Mouse (Mus musculus) MEL (cell line): ENCODE measurements around the gene Sbno2. TPM values are rescaled to one million over a fixed set of nuclear protein-coding genes. Genes with fewer than 3 reads are reported as not detected.
"Not testable (repeated sequence)": the region's sequence is repeated elsewhere in the genome, so short reads cannot be mapped to it uniquely, and the experiment has no call there.

Experiments used
- DNase-seq: peaks from one replicate; pipeline ENCODE4 v3.0.0; 2011; ENCODE audit warnings: low read depth, low spot score
- H3K27ac ChIP-seq: 2 replicates; pipeline ENCODE4 v1.5.1; 2012; ENCODE audit warnings: low read depth, mild to moderate bottlenecking, control low read depth, low read length, moderate library complexity; ENCODE audit not compliant: control insufficient read depth
- H3K27me3 ChIP-seq, 2 experiments: fragments of 150-350 bp in 1 of 2; sonication (generic) in 1 of 2; 2 replicates each; pipeline ENCODE4 v1.6.1; 2012; ENCODE audit warnings: low read length in 2 of 2, mild to moderate bottlenecking in 2 of 2, improper control_type of control experiment in 1 of 2, moderate library complexity in 1 of 2; ENCODE audit not compliant: insufficient read depth in 2 of 2, control insufficient read depth in 1 of 2
- H3K36me3 ChIP-seq, 2 experiments: 2 replicates each; pipeline ENCODE4 v1.6.1; 2012 to 2014; ENCODE audit warnings: low read length in 2 of 2, improper control_type of control experiment in 1 of 2, inconsistent platforms in 1 of 2, mild to moderate bottlenecking in 1 of 2; ENCODE audit not compliant: insufficient read depth in 2 of 2, control insufficient read depth in 1 of 2
- H3K4me1 ChIP-seq, 2 experiments: fragments of 150-350 bp in 1 of 2; sonication (generic) in 1 of 2; 2 replicates each; pipeline ENCODE4 v1.6.1; 2012; ENCODE audit warnings: low read length in 2 of 2, improper control_type of control experiment in 1 of 2, mild to moderate bottlenecking in 1 of 2; ENCODE audit not compliant: insufficient read depth in 2 of 2, control insufficient read depth in 1 of 2
- H3K4me3 ChIP-seq, 2 experiments: fragments of 150-350 bp in 1 of 2; sonication (generic) in 1 of 2; 2 replicates each; pipeline ENCODE4 v1.5.1; 2012; ENCODE audit warnings: low read depth in 2 of 2, low read length in 2 of 2, mild to moderate bottlenecking in 2 of 2, moderate library complexity in 2 of 2, control low read depth in 1 of 2, improper control_type of control experiment in 1 of 2; ENCODE audit not compliant: control insufficient read depth in 1 of 2, insufficient read depth in 1 of 2
- H3K79me2 ChIP-seq: 2 replicates; pipeline ENCODE4 v1.6.1; 2012; ENCODE audit warnings: mild to moderate bottlenecking, low read length, moderate library complexity; ENCODE audit not compliant: control insufficient read depth, poor library complexity, insufficient read depth
- H3K9ac ChIP-seq: 2 replicates; pipeline ENCODE4 v1.6.1; 2012; ENCODE audit warnings: low read depth, mild to moderate bottlenecking, control low read depth, low read length, moderate library complexity; ENCODE audit not compliant: control insufficient read depth, poor library complexity, severe bottlenecking
- H3K9me3 ChIP-seq: fragments of 150-350 bp; sonication (generic); replicated peaks from 2 replicates; pipeline ENCODE4 v1.6.1; 2012; ENCODE audit warnings: mild to moderate bottlenecking, low read length, improper control_type of control experiment, moderate library complexity; ENCODE audit not compliant: insufficient read depth
- CHD1 ChIP-seq: IDR thresholded peaks from 2 replicates; pipeline ENCODE4 v1.6.1; 2012; ENCODE audit warnings: low read depth, mild to moderate bottlenecking, inconsistent platforms, low read length, improper control_type of control experiment
- ETS1 ChIP-seq: IDR thresholded peaks from 2 replicates; pipeline ENCODE4 v1.6.1; 2012; ENCODE audit warnings: low read depth, mild to moderate bottlenecking, inconsistent platforms, low read length, improper control_type of control experiment, moderate library complexity
- MAX ChIP-seq: IDR thresholded peaks from 2 replicates; pipeline ENCODE4 v1.6.1; 2011; ENCODE audit warnings: low read length, improper control_type of control experiment
- MXI1 ChIP-seq: IDR thresholded peaks from 2 replicates; pipeline ENCODE4 v1.6.1; 2011; ENCODE audit warnings: mild to moderate bottlenecking, low read depth, low read length, improper control_type of control experiment
- MYB ChIP-seq: IDR thresholded peaks from 2 replicates; pipeline ENCODE4 v1.6.1; 2011; ENCODE audit warnings: mild to moderate bottlenecking, low read depth, low read length, improper control_type of control experiment
- NELFE ChIP-seq: IDR thresholded peaks from 2 replicates; pipeline ENCODE4 v1.6.1; 2011; ENCODE audit warnings: low read depth, low read length, improper control_type of control experiment
- SMC3 ChIP-seq: IDR thresholded peaks from 2 replicates; pipeline ENCODE4 v1.6.1; 2011; ENCODE audit warnings: low read depth, low read length, improper control_type of control experiment
- TBP ChIP-seq: IDR thresholded peaks from 2 replicates; pipeline ENCODE4 v1.8.0; 2011; ENCODE audit warnings: low read depth, low read length, improper control_type of control experiment
- ZKSCAN1 ChIP-seq: IDR thresholded peaks from 2 replicates; pipeline ENCODE4 v1.6.1; 2012; ENCODE audit warnings: low read depth, mild to moderate bottlenecking, inconsistent platforms, low read length, improper control_type of control experiment, moderate library complexity
- ZMIZ1 ChIP-seq: IDR thresholded peaks from 2 replicates; pipeline ENCODE4 v1.6.1; 2012; ENCODE audit warnings: low read depth, mild to moderate bottlenecking, inconsistent platforms, low read length, improper control_type of control experiment, moderate library complexity
- ZNF384 ChIP-seq: IDR thresholded peaks from 2 replicates; pipeline ENCODE4 v1.6.1; 2012; ENCODE audit warnings: low read depth, mild to moderate bottlenecking, inconsistent platforms, low read length, improper control_type of control experiment
- polyA plus RNA-seq, 2 experiments: library from polyadenylated mRNA; stranded (reverse) in 1 of 2; unstranded in 1 of 2; fragments of >175 nt in 1 of 2; fragments of >200 nt in 1 of 2; gene quantifications; 2 replicates each; pipeline versions ENCODE4 v1.2.1 to v1.2.4; 2012; ENCODE audit warnings: low replicate concordance in 2 of 2, low read depth in 1 of 2; ENCODE audit not compliant: insufficient read length in 2 of 2, insufficient read depth in 1 of 2, missing spikeins in 1 of 2
- total RNA-seq: library from RNA; depleted of rRNA; stranded (reverse); fragments of 300-350 nt; gene quantifications from 2 replicates; pipeline ENCODE4 v1.2.3, GENCODE M21; 2012

Sbno2 gene
- total and polyA plus RNA-seq, 3 experiments = 15.8 to 29.0 TPM; not detected in 1

GRCm38 (mm10) chr10:80047041-80047565 is 58.3 kb downstream of the Sbno2 start, which contains the start of gene Gpx4:
Gene Gpx4 (plus strand): TSS chr10:80047166.
- Histone ChIP-seq H3K9ac (peak within 1 kb of the TSS; percentile 43), H3K4me1 (peaks cover 22 to 28% of the 10 kb centered on the region in 2 experiments)

GRCm38 (mm10) chr10:80045766-80046165 is 59.6 kb downstream of the Sbno2 start:
- Histone ChIP-seq H3K4me1 (peaks cover 22 to 26% of the 10 kb centered on the region in 2 experiments), H3K9ac (no peak overlapping the region), H3K27ac (no peak overlapping the region), H3K4me3 (no peak overlapping the region), H3K36me3 (peaks cover 0 to 28% of the 10 kb centered on the region in 2 experiments; a peak in 2 of 4 replicates), H3K27me3 (no peaks in the 10 kb centered on the region), H3K9me3 (no peaks in the 10 kb centered on the region), H3K79me2 (no peaks in the 10 kb centered on the region; the same call in 1 of the 2 replicates)
- no peak for DNase-seq
- TF ChIP-seq ETS1 (no peak), MXI1 (no peak), NELFE (no peak), SMC3 (no peak), TBP (no peak)
- TF ChIP-seq, all 39 proteins: peak for 0

More at GRCm38 (mm10) chr10:80047041-80047565, 58.3 kb downstream of the Sbno2 start, which contains the start of gene Gpx4:
- Histone ChIP-seq H3K4me3 (no peak within 1 kb of the TSS), H3K27ac (no peak within 1 kb of the TSS), H3K27me3 (no peaks in the 10 kb centered on the region), H3K79me2 (no peaks in the 10 kb centered on the region; the same call in 1 of the 2 replicates), H3K9me3 (no peaks in the 10 kb centered on the region), H3K36me3 (peaks cover 0 to 29% of the 10 kb centered on the region in 2 experiments; a peak in 2 of 4 replicates)
- TF ChIP-seq MYB (no peak), MAX (no peak), ZKSCAN1 (no peak), ZMIZ1 (no peak), CHD1 (no peak)
- no peak for DNase-seq

GRCm38 (mm10) chr10:80045364-80045763 is 60.0 kb downstream of the Sbno2 start:
- not testable (repeated sequence) for H3K9ac ChIP-seq, H3K27ac ChIP-seq, DNase-seq, H3K4me3 ChIP-seq, H3K27me3 ChIP-seq, H3K9me3 ChIP-seq, H3K79me2 ChIP-seq
- TF ChIP-seq ZNF384 = peak; percentile 69
- Histone ChIP-seq H3K36me3 (peaks cover 0 to 24% of the 10 kb centered on the region in 2 experiments; a peak in 2 of 4 replicates), H3K4me1 (peaks cover 18 to 23% of the 10 kb centered on the region in 2 experiments)
